Mouse (Mus musculus) bone marrow, adult 2 months (tissue): ENCODE measurements around the gene Sfn.

Experiments used
- CTCF ChIP-seq: fragments of 200-500 bp; IDR thresholded peaks from 2 replicates; pipeline ENCODE4 v1.5.1; 2011; ENCODE audit warnings: low read length, control low read depth; ENCODE audit not compliant: control insufficient read depth, insufficient read depth
- POLR2A ChIP-seq: fragments of 200-500 bp; IDR thresholded peaks from 2 replicates; pipeline ENCODE4 v1.6.1; 2011; ENCODE audit warnings: low read depth, mild to moderate bottlenecking, control low read depth, low read length, borderline replicate concordance; ENCODE audit not compliant: control insufficient read depth

DNA sequence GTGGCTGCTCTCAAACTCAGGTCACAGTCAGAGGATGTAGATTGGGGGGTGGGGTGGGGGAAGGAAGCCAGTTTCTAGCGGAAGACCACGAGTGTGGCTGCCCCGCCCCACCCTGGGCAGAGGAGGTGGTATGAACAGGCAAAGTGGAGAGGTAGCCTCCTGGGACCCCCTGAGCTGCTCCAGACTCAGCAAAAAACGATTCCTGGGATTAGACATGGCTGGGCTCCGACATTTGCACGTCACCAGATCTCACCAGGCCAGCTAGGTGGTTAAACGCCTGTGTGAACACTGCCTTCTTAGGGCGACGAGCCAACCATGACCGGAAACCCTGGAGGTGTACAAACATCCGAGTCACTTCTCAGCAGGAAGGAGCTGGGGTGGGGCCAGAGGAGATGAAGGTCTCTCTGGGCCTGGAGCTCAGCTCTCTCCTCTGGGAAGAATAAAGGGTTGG, 23.7 kb upstream of the Sfn start:
- no peak for TF ChIP-seq CTCF
- no peak for TF ChIP-seq POLR2A
